Mouse (Mus musculus): Measurements from ENCODE around the gene Gli2. TPM values are rescaled to one million over a fixed set of nuclear protein-coding genes. Genes with fewer than 3 reads are reported as not detected.
A peak's percentile ranks its signal among the peaks of the same experiment; 100 is the strongest.

The Gli2 gene
- total RNA-seq, 1 experiment from 2014 or later = 1.5 TPM

- DNase-seq = no peak
Measured at GRCm38 (mm10) chr1:119051192-119051937, 2.1 kb downstream of the Gli2 start.

GRCm38 (mm10) chr1:119049812-119050615 is 3.4 kb downstream of the Gli2 start:
- no peak for DNase-seq

GRCm38 (mm10) chr1:119048988-119049387 is 4.4 kb downstream of the Gli2 start:
- no peak for DNase-seq

GRCm38 (mm10) chr1:119048547-119048946 is 4.9 kb downstream of the Gli2 start:
- no peak for DNase-seq

- DNase-seq = peak; percentile 46
Measured at GRCm38 (mm10) chr1:119047462-119048371, 5.7 kb downstream of the Gli2 start.

- DNase-seq = no peak
Measured at GRCm38 (mm10) chr1:119038436-119038835, 15.0 kb downstream of the Gli2 start.

- no peak for DNase-seq
Measured at GRCm38 (mm10) chr1:119035931-119036330, 17.5 kb downstream of the Gli2 start.

GRCm38 (mm10) chr1:119035301-119035700 is 18.1 kb downstream of the Gli2 start:
- no peak for DNase-seq

GRCm38 (mm10) chr1:119034163-119034705 is 19.2 kb downstream of the Gli2 start:
- DNase-seq = no peak

GRCm38 (mm10) chr1:119033450-119034162 is 19.8 kb downstream of the Gli2 start:
- DNase-seq = peak; percentile 50

GRCm38 (mm10) chr1:119031185-119031584 is 22.2 kb downstream of the Gli2 start:
- peak; percentile 56 for DNase-seq

GRCm38 (mm10) chr1:119025647-119026358 is 27.6 kb downstream of the Gli2 start:
- no peak for DNase-seq

- no peak for DNase-seq
Measured at GRCm38 (mm10) chr1:119022311-119022710, 31.1 kb downstream of the Gli2 start.

- peak; percentile 43 for DNase-seq
Measured at GRCm38 (mm10) chr1:119020092-119020491, 33.3 kb downstream of the Gli2 start.

- no peak for DNase-seq
Measured at GRCm38 (mm10) chr1:119019056-119019455, 34.4 kb downstream of the Gli2 start.

GRCm38 (mm10) chr1:119016866-119017265 is 36.6 kb downstream of the Gli2 start:
- no peak for DNase-seq

- no peak for DNase-seq
Measured at GRCm38 (mm10) chr1:119015108-119015507, 38.3 kb downstream of the Gli2 start.

GRCm38 (mm10) chr1:119008949-119009348 is 44.5 kb downstream of the Gli2 start:
- DNase-seq = no peak

- no peak for DNase-seq
Measured at GRCm38 (mm10) chr1:119003852-119004398, 49.5 kb downstream of the Gli2 start.

GRCm38 (mm10) chr1:119001454-119002034 is 51.9 kb downstream of the Gli2 start:
- DNase-seq = no peak

Data from adrenal gland, postnatal 14 days (tissue).